Mouse (Mus musculus) macrophage (primary cell): ENCODE data around the gene Gm26661. TPM values are rescaled to one million over a fixed set of nuclear protein-coding genes. Genes with fewer than 3 reads are reported as not detected.

Experiments used
- H3K27ac ChIP-seq: fragments of 350-480 bp; formaldehyde crosslinking; 2 replicates; pipeline ENCODE4 v1.9.0; 2021
- H3K36me3 ChIP-seq: fragments of 350-480 bp; formaldehyde crosslinking; 2 replicates; pipeline ENCODE4 v1.9.0; 2021; ENCODE audit errors: inconsistent target
- H3K4me3 ChIP-seq: fragments of 350-480 bp; formaldehyde crosslinking; 2 replicates; pipeline ENCODE4 v1.9.0; 2021; ENCODE audit errors: inconsistent target
- H3K79me2 ChIP-seq: fragments of 350-480 bp; formaldehyde crosslinking; 2 replicates; pipeline ENCODE4 v1.9.0; 2021; ENCODE audit errors: inconsistent target
- WGBS: methylation state at CpG from one replicate; pipeline ENCODE4 v1.1.7; 2026; ENCODE audit warnings: inconsistent platforms; ENCODE audit not compliant: missing documents; 5-methylcytosine and 5-hydroxymethylcytosine counted together
- polyA plus RNA-seq: library from polyadenylated mRNA; stranded (reverse); fragments of 250-400 nt; gene quantifications from 3 replicates; pipeline ENCODE4 v1.2.4, GENCODE M21; 2018; ENCODE audit warnings: inconsistent platforms
- total RNA-seq, 78 experiments: library from RNA; depleted of rRNA; stranded (reverse); fragments of 250-400 nt; gene quantifications; 1 replicate in 9 of 78; 2 replicates in 24 of 78; 3 replicates in 43 of 78; 4 replicates in 2 of 78; pipeline ENCODE4 v1.2.4; 2018; ENCODE audit warnings: inconsistent platforms in 56 of 78

The Gm26661 gene
- not detected for total RNA-seq (2018; cell fraction: chromatin; rRNA removed)
- total RNA-seq (2018; cell fraction: cytosol; rRNA removed): not detected
- total RNA-seq (2018; cell fraction: nucleus; rRNA removed): not detected
- not detected in 3 replicates for polyA plus RNA-seq

GRCm38 (mm10) chr14:7791532-7792159 is at the start of gene Gm26661:
Gm26661 (plus strand) TSS chr14:7791587.
- H3K27ac ChIP-seq: no peak within 1 kb of the TSS
- no peak within 1 kb of the TSS for H3K4me3 ChIP-seq
- H3K79me2 ChIP-seq: no peaks in the 10 kb centered on the region
- H3K36me3 ChIP-seq: no peaks in the 10 kb centered on the region
- WGBS: 11% methylated on average over 30 of the region's 30 CpGs

- 34% methylated on average over 11 of the region's 11 CpGs for WGBS
- H3K27ac ChIP-seq: no peak overlapping the region
- H3K79me2 ChIP-seq: no peaks in the 10 kb centered on the region
- H3K36me3 ChIP-seq: no peaks in the 10 kb centered on the region
- no peak overlapping the region for H3K4me3 ChIP-seq
Observed at GRCm38 (mm10) chr14:7748944-7749763, 42.2 kb upstream of the Gm26661 start.

- Histone ChIP-seq H3K4me3 (no peak overlapping the region), H3K36me3 (no peaks in the 10 kb centered on the region), H3K79me2 (no peaks in the 10 kb centered on the region), H3K27ac (no peak overlapping the region)
- WGBS: 49% methylated on average over 4 of the region's 4 CpGs
Observed at GRCm38 (mm10) chr14:7749764-7750089, 41.7 kb upstream of the Gm26661 start.

GRCm38 (mm10) chr14:7765569-7766314 is 25.6 kb upstream of the Gm26661 start:
- 6% methylated on average over 9 of the region's 9 CpGs for WGBS
- no peaks in the 10 kb centered on the region for H3K36me3 ChIP-seq
- H3K79me2 ChIP-seq: no peaks in the 10 kb centered on the region
- H3K27ac ChIP-seq: no peak overlapping the region
- no peak overlapping the region for H3K4me3 ChIP-seq

GRCm38 (mm10) chr14:7773714-7774389 is 17.5 kb upstream of the Gm26661 start:
- H3K36me3 ChIP-seq: no peaks in the 10 kb centered on the region
- peak overlapping the region; percentile 39 for H3K27ac ChIP-seq
- no peaks in the 10 kb centered on the region for H3K79me2 ChIP-seq
- 32% methylated on average over 23 of the region's 24 CpGs for WGBS
- no peak overlapping the region for H3K4me3 ChIP-seq

- Histone ChIP-seq H3K79me2 (no peaks in the 10 kb centered on the region), H3K36me3 (no peaks in the 10 kb centered on the region), H3K4me3 (no peak overlapping the region), H3K27ac (no peak overlapping the region)
- WGBS: 46% methylated on average over 13 of the region's 13 CpGs
Observed at GRCm38 (mm10) chr14:7786073-7786472, 5.3 kb upstream of the Gm26661 start.

GRCm38 (mm10) chr14:7789266-7790030 is 1.9 kb upstream of the Gm26661 start:
- H3K27ac ChIP-seq: no peak overlapping the region
- no peaks in the 10 kb centered on the region for H3K36me3 ChIP-seq
- WGBS: 86% methylated on average over 7 of the region's 7 CpGs

GRCm38 (mm10) chr14:7791061-7791531 is 291 bp upstream of the Gm26661 start:
- Histone ChIP-seq H3K36me3 (no peaks in the 10 kb centered on the region), H3K79me2 (no peaks in the 10 kb centered on the region), H3K4me3 (no peak overlapping the region), H3K27ac (no peak overlapping the region)
- WGBS: 17% methylated on average over 19 of the region's 19 CpGs

More at GRCm38 (mm10) chr14:7789266-7790030, 1.9 kb upstream of the Gm26661 start:
- no peaks in the 10 kb centered on the region for H3K79me2 ChIP-seq
- no peak overlapping the region for H3K4me3 ChIP-seq

GRCm38 (mm10) chr14:7795961-7796360 is 4.6 kb downstream of the Gm26661 start:
- Histone ChIP-seq H3K79me2 (no peaks in the 10 kb centered on the region), H3K4me3 (no peak overlapping the region), H3K27ac (no peak overlapping the region), H3K36me3 (no peaks in the 10 kb centered on the region)
- 93% methylated on average over 4 of the region's 4 CpGs for WGBS

- H3K36me3 ChIP-seq: no peaks in the 10 kb centered on the region
- H3K79me2 ChIP-seq: no peaks in the 10 kb centered on the region
- no peak overlapping the region for H3K27ac ChIP-seq
- H3K4me3 ChIP-seq: no peak overlapping the region
Observed at GRCm38 (mm10) chr14:7800611-7801010, 9.2 kb downstream of the Gm26661 start.

GRCm38 (mm10) chr14:7801831-7802230 is 10.4 kb downstream of the Gm26661 start:
- H3K79me2 ChIP-seq: no peaks in the 10 kb centered on the region
- H3K36me3 ChIP-seq: no peaks in the 10 kb centered on the region
- H3K27ac ChIP-seq: no peak overlapping the region
- H3K4me3 ChIP-seq: no peak overlapping the region
- 17% methylated on average over 4 of the region's 4 CpGs for WGBS

GRCm38 (mm10) chr14:7803874-7804557 is 12.6 kb downstream of the Gm26661 start:
- Histone ChIP-seq H3K36me3 (no peaks in the 10 kb centered on the region), H3K79me2 (no peaks in the 10 kb centered on the region), H3K27ac (no peak overlapping the region), H3K4me3 (no peak overlapping the region)
- WGBS: 8% methylated on average over 4 of the region's 4 CpGs

- no peaks in the 10 kb centered on the region for H3K36me3 ChIP-seq
- 75% methylated on average over 2 of the region's 2 CpGs for WGBS
- H3K27ac ChIP-seq: no peak overlapping the region
- H3K4me3 ChIP-seq: no peak overlapping the region
- no peaks in the 10 kb centered on the region for H3K79me2 ChIP-seq
Observed at GRCm38 (mm10) chr14:7804558-7804905, 13.1 kb downstream of the Gm26661 start.
